Mouse (Mus musculus) liver, adult 2 months (tissue): ENCODE measurements at regions not wholly inside any gene's neighbourhood (a gene's known extent, or its start where the extent isn't known, plus 50 kb on each side); places are given as distances from the start of the nearest gene placed in this dataset.
A peak's percentile ranks its signal among the peaks of the same experiment; 100 is the strongest.

Experiments
- CTCF ChIP-seq: fragments of 200-500 bp; IDR thresholded peaks from 2 replicates; pipeline ENCODE4 v1.5.1; 2011; ENCODE audit warnings: low read depth, low read length, control low read depth
- POLR2A ChIP-seq: fragments of 200-500 bp; IDR thresholded peaks from 2 replicates; pipeline ENCODE4 v1.6.1; 2011; ENCODE audit warnings: low read length, control low read depth; ENCODE audit not compliant: insufficient read depth; ENCODE audit errors: extremely low read depth

- TF ChIP-seq CTCF = peak; percentile 100
- TF ChIP-seq POLR2A = no peak
Measured at GRCm38 (mm10) chr17:87571345-87571932, 64.3 kb upstream of the Epcam start.
